Mouse (Mus musculus): ENCODE measurements around the gene Cd79a.

The Cd79a gene

GRCm38 (mm10) chr7:24943641-24944040, 46.5 kb downstream of the Cd79a start:
- DNase-seq, result no peak

GRCm38 (mm10) chr7:24944257-24944950, 47.2 kb downstream of the Cd79a start, which contains the start of gene Gm4881:
TSS of gene Gm4881 (minus strand) at chr7:24944494.
- no peak for DNase-seq

- no peak for DNase-seq
Measured at GRCm38 (mm10) chr7:24947316-24948048, 50.3 kb downstream of the Cd79a start.

GRCm38 (mm10) chr7:24948774-24949173, 51.6 kb downstream of the Cd79a start:
- no peak for DNase-seq

- peak; percentile 90 for DNase-seq
Measured at GRCm38 (mm10) chr7:24949958-24950623, 52.9 kb downstream of the Cd79a start.

All from embryo, embryonic 11 days (tissue).